Mouse (Mus musculus): Measurements from ENCODE around the gene Tssc4.

DNA sequence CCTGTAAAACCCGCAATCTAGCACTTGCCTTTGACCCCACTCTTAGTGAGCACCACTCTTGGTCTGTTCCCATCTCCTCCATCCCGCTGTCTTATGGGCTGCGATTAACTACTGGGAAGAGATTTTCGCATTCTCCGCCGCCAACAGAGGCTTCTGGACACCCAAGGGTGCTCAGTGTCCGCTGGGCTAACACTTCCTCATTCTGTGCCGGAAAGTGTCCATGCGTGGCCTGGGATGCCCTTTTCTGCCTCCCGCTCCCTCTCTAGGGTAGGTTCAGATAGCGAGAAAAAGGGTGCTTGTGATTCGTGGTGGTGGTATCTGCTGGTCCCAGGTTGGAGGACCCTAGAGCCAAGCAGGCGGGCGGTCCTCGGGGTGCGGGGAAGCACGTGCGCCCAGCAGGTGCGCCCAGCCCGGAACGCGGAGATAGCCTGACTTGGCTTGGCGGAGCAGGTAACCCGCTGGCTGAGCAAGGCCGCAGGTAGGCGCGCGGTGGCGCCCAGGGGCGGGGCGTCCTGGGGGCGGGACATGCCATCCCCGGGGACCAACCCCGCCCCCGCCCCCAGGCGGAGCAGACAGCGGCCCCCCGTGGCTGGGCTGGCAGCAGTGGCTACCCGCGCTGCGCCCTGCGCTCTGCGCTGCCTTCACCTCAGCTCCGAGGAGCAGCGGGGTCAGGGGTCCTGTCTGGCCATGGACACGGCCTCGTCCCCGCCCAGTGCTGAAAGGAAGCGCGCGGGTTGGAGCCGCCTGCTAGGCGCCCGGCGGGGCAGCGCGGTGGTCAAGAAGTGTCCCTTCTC is 37.8 kb downstream of the Tssc4 start:
- no peak for TF ChIP-seq MXI1 (IDR thresholded peaks at IDR 0.05; ENCODE audit: low read depth, low read length)
- TF ChIP-seq UBTF (IDR thresholded peaks at IDR 0.05; ENCODE audit: borderline replicate concordance, insufficient read depth, low read depth, low read length) = no peak
- TF ChIP-seq CTCF (IDR thresholded peaks at IDR 0.05 in 2 of 3, conservative IDR thresholded peaks at IDR 0.05 in 1 of 3; ENCODE audit: control insufficient read depth in 1 of 3, insufficient read depth in 1 of 3, low read depth in 2 of 3, low read length in 3 of 3, poor library complexity in 1 of 3, severe bottlenecking in 1 of 3) = peak in 2 of 3 experiments; percentile 7 to 41; a peak in 3 of 6 replicates
- TF ChIP-seq MYB (IDR thresholded peaks at IDR 0.05; ENCODE audit: low read depth, low read length) = no peak
- no peak for TF ChIP-seq ZMIZ1 (IDR thresholded peaks at IDR 0.05; ENCODE audit: low read depth, low read length)
- TF ChIP-seq TCF12 (IDR thresholded peaks at IDR 0.05; ENCODE audit: low read depth, low read length) = no peak
- TF ChIP-seq EP300 (IDR thresholded peaks at IDR 0.05; ENCODE audit: low read depth in 1 of 2, low read length in 2 of 2) = 0 out of 4 replicates have a peak, but pooled peaks of 1 of the 2 experiments have one; percentile 4
- TF ChIP-seq MAFK (IDR thresholded peaks at IDR 0.05; ENCODE audit: borderline replicate concordance, low read depth, low read length) = no peak
- 0 out of 2 replicates have a peak, but pooled peaks have one; percentile 25 for TF ChIP-seq MAX (IDR thresholded peaks at IDR 0.05; ENCODE audit: low read length)

Measured in MEL (cell line).